Mouse (Mus musculus) embryo, embryonic 11.5 days (tissue): Measurements from ENCODE around the gene Gm5767.
"Not testable (repeated sequence)": the region's sequence is repeated elsewhere in the genome, so short reads cannot be mapped to it uniquely, and the experiment has no call there.

Source experiments
- DNase-seq: peaks from one replicate; pipeline ENCODE4 v3.0.0-alpha.2; 2012; ENCODE audit warnings: low read depth, low spot score

Gene Gm5767

GRCm38 (mm10) chr16:8711998-8712397 is 31.4 kb downstream of the Gm5767 start:
- DNase-seq: no peak

- DNase-seq: no peak
Observed at GRCm38 (mm10) chr16:8714851-8715250, 34.3 kb downstream of the Gm5767 start.

GRCm38 (mm10) chr16:8715513-8716080 is 35.0 kb downstream of the Gm5767 start:
- DNase-seq: peak; percentile 27

GRCm38 (mm10) chr16:8716300-8716699 is 35.7 kb downstream of the Gm5767 start:
- DNase-seq: no peak

GRCm38 (mm10) chr16:8717744-8718143 is 37.2 kb downstream of the Gm5767 start:
- DNase-seq: no peak

- no peak for DNase-seq
Observed at GRCm38 (mm10) chr16:8720447-8720846, 39.9 kb downstream of the Gm5767 start.

- no peak for DNase-seq
Observed at GRCm38 (mm10) chr16:8724031-8724430, 43.5 kb downstream of the Gm5767 start.

GRCm38 (mm10) chr16:8725807-8726206 is 45.2 kb downstream of the Gm5767 start:
- DNase-seq: no peak

- no peak for DNase-seq
Observed at GRCm38 (mm10) chr16:8728111-8728748, 47.7 kb downstream of the Gm5767 start.

- DNase-seq: no peak
Observed at GRCm38 (mm10) chr16:8731630-8732029, 51.1 kb downstream of the Gm5767 start.

GRCm38 (mm10) chr16:8732450-8732849 is 51.9 kb downstream of the Gm5767 start:
- DNase-seq: not testable (repeated sequence)
